Mouse (Mus musculus) megakaryocyte, adult 5-6 weeks (primary cell): ENCODE measurements around the gene Tapt1. TPM values are rescaled to one million over a fixed set of nuclear protein-coding genes. Genes with fewer than 3 reads are reported as not detected.
A peak's percentile ranks its signal among the peaks of the same experiment; 100 is the strongest.
"Not testable (repeated sequence)": the region's sequence is repeated elsewhere in the genome, so short reads cannot be mapped to it uniquely, and the experiment has no call there.

Experiments used
- ATAC-seq: 2 replicates; pipeline ENCODE4 v1.8.0; 2016; ENCODE audit warnings: mild to moderate bottlenecking, inconsistent platforms; ENCODE audit not compliant: poor library complexity, severe bottlenecking
- total RNA-seq, 2 experiments: library from RNA; stranded (forward) in 1 of 2; stranded (reverse) in 1 of 2; fragments of 153-499, 151-499 nt in 1 of 2; fragments of 221-1000, 200-1000 nt in 1 of 2; gene quantifications; 2 replicates each; pipeline versions ENCODE4 v1.2.3 to v1.2.4; 2015 to 2017

The Tapt1 gene
- total RNA-seq (2015) = 30.1 and 31.8 TPM in 2 replicates
- 34.5 and 44.2 TPM in 2 replicates for total RNA-seq (2017)

DNA sequence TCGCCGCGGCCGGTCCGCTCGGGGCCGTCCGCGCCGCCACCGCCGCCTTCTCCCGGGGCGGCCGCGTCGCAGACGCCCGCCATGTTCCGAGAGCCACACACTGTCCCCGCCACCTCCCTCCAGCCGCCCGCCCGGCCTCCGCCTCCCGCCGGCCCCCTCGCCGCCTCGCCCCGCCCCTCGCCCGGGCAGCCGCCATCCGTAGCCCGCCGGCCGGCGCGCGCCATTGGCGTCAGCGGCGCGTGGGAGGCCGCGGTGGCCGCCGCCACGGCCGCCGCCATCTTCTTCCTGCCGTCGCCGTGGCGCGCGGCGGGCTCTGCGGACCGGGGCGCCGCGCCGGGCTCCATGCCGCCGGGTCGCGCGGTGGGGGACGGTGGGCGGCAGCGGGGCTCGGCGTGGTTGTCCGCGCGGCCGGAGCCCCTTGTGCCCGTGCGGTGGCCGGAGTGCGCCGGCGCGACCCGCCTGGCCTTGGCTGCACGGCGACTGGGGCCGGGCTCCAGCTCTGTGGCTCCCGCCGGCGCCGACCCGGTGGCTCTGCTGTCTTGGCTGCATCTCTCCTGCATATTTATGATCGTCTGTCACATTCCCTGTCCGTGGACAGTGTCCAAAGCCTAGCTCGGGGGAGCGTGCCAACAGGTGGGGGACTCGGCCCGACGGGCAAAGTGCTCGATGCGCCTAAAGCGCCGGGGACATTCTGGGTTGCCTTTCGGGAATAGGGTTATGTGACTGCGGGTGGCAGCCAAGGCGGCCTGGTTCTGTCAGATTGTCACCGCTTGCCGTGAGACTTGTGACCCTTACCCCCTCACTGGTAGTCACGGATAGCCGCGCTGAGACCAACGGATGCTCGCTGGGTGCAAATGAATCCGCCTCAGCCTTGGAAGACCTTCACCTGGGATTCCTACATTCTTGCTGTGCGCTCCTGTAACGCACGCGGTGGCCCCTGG lies at the start of gene Tapt1:
TSS of gene Tapt1 (minus strand) at position 106 of the 941 bp plus-strand sequence.
- ATAC-seq = peak; percentile 72

DNA sequence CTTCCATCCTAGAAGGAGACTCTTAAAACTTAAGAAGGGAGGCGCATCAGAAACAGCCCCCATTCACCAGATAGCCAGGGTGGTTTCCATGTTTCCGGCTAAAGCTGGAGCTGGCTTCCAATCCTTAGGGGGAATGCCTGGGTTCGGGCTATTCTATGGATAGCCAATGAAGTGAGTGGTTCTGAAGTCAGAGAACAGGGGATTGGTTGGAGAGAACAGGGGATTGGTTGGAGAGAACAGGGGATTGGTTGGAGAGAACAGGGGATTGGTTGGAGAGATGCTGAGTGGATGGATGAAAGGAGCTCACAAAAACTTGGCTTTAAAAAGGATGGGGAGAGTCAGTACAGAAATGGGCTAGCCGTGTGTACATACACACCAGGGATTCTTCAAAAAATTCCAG lies 45.1 kb upstream of the Tapt1 start:
- no peak for ATAC-seq

DNA sequence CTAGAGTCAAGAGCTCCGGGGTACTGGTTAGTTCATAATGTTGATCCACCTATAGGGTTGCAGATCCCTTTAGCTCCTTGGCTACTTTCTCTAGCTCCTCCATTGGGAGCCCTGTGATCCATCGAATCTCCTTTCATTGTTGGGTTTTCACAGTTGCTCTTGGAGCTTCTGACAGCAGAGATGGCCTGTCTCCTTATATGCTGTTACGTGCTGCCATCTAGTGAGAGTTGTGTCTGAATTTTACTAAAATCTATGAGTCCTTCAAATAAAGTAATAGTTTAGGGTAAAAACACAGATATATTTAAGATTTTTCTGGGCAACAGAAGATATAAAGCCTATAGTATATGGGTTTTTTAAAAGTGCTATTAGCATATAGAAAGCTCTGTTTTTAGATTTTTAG lies 42.1 kb upstream of the Tapt1 start:
- not testable (repeated sequence) for ATAC-seq

DNA sequence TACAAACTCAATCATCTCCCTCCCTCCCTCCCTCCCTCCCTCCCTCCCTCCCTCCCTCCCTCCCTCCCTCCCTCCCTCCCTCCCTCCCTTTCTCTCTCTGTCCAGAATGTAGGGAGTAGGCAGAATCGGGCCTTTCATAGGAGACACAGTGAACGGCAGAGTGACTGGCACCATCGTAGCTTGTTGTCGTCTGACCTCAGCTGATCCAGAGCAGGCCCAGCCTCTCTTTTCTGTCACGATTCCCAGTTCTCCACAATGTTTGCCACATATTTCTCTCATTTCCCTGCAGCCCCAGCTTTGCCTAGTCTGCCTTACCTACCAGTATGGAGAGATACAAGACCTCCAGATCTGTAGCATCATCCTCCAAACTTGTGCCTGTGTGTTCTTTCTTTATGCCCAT lies 35.3 kb upstream of the Tapt1 start:
- no peak for ATAC-seq

DNA sequence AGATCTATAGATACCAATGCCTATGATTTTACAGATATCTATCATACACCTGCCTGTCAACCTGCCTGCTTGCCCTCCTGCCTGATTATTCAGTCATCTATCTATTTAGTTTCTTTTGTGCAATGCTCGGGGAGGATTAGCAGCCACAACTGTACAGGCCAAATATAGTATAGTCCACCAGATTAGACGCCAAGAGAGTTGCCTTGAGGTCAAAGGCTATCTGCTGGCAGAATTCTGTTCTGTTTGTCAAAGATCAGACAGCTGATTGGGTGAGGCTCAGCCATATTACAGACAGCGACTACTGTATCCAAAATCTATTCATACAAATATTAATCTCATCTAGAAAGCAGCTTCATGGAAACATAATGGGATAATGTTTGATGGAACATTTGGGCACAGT lies 34.7 kb upstream of the Tapt1 start:
- no peak for ATAC-seq

DNA sequence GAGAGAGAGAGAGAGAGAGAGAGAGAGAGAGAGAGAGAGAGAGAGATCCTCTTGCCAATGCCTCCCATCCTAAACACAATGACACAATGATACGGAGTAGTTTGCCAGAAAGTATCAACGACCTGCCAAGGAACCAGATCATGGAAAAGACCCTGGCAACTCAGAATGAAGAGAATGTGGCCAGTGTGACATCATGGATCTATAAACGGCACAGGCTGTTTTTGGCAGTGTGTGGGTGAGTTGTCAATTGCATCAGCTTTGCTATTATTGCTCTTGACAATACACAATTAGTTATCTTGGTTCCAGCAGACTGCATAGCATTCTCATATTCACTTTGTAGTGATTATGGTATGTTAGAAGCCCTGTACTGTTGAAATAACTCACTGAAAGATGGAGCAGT lies 33.3 kb upstream of the Tapt1 start:
- no peak for ATAC-seq

DNA sequence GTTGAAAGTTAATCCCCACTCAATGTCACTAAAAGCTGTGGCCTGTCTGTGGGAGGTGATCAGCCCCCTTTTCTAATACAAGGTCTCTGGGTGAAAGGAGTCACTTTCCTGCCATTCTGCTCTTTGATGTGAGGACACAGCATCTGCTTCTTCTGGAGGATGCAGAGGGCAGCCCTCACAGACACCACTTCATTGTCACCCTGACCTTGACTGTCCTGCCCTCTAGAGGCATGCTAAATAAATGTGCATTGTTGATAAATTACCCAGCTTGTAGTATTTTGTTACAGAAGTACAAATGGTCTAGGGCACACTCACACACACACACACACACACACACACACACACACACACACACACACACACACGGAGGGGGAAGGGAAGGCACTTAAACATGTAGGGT lies 31.7 kb upstream of the Tapt1 start:
- ATAC-seq = peak; percentile 43; the same call in 1 of the 2 replicates

DNA sequence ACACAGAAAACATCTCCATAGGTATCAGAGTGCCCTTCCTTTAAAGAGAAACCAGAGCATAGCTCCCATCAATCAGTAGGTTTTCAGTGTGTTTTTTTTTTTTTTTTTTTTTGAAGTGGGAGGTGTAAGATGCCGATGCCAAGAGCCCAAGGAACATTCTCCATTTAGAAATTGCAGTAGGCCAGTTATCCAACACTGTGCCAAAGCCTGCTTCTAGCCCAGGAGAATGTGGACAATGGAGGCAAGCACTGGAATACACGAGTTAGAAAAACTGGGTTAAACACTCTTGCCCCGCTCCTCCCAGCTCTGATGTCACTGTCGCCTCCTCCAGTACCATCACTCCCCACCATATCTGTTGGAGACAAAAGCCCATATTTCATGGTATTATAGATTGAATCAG lies 31.0 kb upstream of the Tapt1 start:
- no peak for ATAC-seq

DNA sequence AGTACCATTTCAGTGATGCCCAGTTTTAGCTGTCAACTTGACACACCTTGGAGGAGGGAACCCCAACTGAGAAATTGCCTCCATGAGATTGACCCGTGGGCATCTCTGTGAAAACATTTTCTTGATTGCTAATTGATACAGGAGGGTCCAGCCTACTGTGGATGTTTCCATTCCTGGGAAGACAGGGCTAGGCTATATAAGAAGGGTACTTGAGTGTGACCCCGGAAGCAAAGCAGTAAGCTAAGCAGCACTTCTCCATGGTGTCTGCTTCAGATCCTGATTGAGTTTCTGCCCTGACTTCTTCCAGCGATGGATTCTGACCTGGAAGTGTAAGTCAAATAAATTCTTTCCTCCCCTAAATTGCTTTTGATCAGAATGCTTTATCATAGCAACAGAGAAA lies 30.1 kb upstream of the Tapt1 start:
- ATAC-seq = no peak

DNA sequence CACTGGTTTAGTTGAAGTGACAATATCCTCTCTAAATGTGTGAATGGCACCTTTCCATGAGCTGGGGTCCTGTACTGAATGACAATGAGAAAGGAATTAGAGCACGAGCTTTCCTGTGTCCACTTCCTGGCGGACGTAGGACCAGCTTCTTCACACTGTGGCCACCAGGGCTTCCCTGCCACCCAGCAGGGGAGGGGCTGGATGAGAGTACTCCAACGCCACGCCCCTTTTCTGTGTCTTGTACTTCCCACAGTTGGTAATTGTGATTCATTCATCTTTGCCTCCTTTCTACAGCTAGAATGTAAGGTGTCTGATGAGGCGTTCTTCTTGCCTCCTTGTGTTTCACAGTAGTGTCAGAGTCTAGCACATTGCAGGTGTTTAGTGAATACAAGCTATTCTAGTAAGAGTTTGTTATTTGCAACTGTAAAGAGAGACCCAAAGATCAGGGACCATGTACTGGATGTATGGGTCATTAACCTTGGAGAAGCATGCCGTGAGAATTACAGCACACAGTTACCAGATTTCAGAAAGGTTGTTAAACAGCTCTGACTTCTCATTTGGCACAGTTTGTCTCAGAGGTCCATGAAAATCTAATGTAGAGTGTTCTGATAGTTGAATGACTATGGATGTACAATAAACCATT lies 29.5 kb upstream of the Tapt1 start:
- peak; percentile 54 for ATAC-seq

DNA sequence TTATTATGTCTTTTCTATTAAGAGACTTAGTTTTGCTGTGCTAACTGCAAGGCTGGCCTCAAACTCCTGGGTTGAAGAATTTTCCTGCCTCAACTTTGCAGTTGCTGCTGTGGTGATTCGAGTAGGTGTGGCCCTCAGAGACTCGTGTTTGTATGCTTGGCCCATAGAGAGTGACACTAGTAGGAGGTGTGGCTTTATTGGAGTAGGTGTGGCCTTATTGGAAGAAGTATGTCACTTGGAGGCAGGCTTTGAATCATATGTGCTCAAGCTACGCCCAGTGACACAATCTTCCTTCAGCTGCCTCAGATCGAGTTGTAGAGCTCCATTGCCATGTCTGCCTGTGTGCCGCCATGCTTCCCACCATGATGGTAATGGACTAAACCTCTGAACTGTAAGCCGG lies 27.0 kb upstream of the Tapt1 start:
- ATAC-seq = no peak

DNA sequence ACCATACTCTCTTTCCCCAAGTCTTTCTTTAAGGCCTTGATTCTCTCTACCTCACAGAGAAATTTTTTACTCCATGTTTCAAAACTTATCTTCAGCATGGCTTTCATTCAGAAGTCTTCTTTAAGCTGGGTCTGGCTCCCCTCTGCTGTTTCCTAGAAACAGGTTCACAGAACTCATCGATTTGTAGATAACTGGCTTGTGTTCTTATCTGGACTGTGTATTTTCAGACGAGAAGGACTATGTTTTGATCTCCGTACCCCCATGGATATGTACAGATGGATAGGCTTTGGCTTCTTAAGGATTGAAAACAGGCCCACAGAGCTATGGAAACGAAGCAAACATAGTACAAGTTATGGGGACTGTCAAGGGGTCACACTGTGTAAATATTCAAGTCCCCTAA lies 26.0 kb upstream of the Tapt1 start:
- ATAC-seq = no peak

DNA sequence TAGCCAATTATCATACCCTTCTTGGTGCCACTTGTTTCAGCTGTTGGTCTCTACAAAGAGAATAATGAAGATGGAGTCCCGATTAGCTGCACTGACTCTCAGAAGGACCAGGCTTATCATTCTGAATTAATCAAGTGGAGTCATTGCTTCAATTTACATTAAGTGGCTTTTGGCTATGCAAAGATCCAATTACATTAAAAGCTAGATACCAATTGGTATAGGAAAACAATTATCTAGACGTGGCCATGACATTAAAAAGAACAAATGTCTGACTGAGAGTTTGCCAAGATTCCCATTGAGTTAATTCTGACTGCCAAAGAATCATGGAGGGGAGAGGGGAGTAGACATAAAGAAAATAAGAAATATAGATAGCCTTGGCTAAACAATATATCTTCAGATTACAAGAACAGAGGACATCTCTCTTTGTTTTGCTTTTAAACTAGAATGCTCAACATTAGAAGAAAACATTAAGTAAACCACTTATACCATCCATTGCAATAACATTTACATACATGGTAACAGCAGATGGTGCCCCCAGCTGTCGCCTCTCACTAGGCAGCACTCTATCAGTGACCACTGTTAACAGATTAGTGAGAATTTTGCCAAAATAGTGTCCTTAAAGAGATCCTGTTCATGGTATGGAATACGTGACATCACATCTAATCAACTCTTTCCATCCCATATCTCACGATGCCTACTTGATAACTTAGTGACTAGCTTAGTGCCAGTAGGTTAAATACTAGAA lies 24.0 kb upstream of the Tapt1 start:
- no peak for ATAC-seq

DNA sequence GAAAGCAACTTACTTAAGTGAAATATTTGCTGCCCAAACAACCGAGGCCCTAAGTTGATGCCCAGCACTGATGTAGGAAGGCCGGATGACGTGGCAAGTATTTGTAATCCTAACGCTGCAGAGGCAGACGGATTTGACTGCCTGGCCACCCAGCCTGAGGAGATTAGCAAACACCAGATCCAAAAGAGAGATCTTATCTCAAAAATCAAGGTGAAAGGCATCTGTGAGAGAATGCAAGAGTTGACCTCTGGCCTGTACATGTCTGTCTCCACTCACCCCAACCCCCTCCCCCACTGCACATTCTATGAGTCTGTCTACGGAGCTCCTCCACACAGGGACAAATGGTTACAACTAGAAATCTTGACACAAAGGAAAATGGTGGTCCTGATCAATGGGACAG lies 22.9 kb upstream of the Tapt1 start:
- ATAC-seq = no peak

DNA sequence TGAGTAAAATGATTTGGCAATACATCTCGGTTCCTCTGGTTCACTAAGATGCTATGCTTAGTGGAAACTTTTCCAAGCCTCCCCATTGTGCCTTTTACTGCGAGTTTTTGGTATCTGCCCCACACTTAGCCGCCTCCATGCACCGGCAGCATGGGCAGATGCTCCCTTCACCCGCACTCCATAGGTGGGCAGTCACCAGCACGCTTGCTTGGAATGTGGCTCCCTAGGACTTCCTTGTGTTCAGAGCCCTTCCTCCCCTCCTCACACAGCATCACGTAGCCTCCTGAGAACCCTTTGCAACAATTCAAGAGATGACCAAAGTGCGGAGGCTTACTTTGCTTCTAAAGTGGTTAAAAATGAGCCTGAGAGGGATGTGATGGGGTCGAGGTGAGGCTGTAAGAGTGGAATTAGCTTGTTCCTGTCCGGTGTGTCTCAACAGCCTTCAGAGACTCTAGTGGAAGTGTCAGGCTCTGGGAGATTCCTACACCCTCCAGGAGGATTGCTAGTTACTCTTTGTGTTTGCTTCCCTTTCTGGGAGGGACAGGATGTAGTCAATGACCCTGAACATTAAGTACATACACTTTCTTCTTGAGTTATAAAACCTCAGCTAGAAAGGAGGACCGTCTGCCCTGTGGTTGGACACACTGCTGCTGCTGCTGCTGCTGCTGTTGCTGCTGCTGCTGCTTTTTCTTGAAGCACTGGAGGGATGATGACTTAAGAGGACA lies 20.2 kb upstream of the Tapt1 start:
- no peak for ATAC-seq

DNA sequence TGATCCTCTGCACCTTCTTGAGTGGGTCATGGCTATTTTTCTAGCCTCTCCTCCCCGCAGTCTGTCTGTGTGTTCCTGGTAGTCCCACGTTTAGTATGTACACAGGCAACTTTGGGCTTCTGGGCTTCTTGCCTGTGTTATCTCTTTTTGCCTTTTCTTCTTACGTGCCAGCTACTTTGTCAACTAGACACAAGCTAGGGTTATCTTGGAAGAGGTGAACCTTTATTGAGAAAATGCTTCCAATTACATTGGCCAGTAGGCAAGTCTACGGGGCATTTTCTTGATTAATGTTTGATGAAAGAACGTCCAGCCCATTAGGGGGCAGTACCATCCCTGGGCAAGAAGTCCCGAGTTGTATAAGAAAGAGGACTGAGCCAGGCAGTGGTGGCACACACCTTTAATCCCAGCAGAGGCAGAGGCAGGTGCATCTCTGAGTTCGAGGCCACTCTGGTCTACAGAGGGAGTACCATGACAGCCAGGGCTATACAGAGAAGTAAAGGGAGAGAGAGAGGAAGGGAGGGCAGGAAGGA lies 18.5 kb upstream of the Tapt1 start:
- no peak for ATAC-seq

DNA sequence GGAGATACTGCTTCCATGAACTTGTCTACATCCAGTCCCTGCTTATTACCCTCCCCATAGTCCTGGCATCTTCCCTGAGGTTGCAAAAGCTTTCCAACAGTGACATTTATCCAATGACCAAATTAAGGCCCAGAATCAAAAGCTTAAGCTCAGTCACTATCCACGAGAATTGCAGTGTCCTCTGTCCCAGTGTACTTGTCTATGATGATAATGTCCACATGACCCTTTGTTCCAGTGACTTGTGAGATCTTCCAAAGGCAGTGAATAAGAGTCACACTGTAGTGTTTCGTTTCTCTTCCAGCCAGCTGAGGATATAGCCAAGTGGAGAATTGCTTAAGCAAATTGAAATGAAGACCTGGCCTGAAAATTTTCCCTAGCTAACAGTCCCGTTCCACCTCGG lies 16.4 kb upstream of the Tapt1 start:
- ATAC-seq = no peak

DNA sequence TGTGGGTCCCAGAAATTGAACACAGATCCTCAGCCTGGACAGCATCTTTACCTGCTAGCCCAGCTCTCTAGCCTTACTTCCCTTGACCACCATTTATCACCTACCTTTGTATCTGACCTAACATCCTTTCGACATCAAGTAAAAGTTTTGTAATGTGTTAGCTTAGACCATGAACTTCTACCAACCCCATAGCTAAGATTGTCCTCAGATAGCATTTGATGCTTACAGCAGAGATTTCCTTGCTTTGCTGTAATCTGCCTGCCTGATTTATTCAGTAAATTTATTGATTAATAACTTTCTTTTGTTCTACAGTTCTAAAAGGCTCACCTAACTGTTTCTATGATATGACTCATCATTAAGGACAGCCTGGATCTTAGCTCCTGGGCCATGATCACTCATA lies 15.3 kb upstream of the Tapt1 start:
- ATAC-seq = no peak

DNA sequence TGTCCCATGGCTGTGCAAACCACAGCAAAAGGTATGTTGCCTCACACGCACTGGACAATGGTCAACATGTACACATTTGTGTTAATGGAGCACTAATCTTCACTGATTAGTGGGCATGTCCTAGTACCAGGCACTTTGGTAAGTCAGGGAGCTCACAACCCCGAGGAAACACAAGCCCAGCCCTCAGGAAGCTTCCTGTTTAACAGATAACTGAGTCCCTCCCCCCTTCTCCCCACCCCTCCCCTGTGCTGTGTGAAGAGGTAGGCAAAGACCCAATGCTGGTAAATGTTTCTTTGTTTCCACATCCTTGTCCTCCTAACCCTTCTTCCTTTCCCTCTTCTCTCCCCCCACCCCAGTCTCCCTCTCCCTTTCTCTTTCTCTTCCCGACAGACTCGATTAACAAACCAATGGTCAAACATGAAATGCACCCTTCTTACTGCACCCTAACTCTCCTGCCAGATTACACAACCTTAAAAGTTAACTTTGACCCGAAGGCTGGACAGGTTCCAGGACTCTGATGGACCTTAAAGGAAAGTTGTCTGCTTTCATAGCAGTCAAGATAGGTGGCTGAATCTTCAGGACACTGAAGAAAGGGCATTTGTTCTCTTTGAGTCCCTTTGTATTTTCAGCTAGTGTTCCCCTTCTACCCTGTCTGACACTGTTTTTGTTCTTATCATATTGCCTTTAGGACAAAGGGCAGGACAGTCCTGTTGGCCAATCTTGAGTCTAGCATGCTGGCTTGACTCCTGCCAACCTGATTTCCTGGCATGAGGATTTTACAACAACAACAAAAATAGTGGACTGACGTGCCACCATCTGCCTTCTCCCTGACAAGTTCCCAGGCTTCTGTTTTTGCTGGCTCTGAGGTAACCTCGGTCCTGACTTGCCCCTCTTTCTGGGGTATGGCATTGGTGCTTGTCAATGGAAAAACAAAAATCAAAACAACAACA lies 13.0 kb upstream of the Tapt1 start:
- ATAC-seq = no peak
